Mouse (Mus musculus): ENCODE measurements around the gene Vmn2r63. TPM values are rescaled to one million over a fixed set of nuclear protein-coding genes. Genes with fewer than 3 reads are reported as not detected.

The Vmn2r63 gene
- polyA plus RNA-seq (2017; shearing (Covaris generic)): under 1 TPM; 0.04 to 0.12 TPM

GRCm38 (mm10) chr7:42933722-42934121, at the start of gene Vmn2r63:
TSS of gene Vmn2r63 (minus strand) at chr7:42933822.

DNA sequence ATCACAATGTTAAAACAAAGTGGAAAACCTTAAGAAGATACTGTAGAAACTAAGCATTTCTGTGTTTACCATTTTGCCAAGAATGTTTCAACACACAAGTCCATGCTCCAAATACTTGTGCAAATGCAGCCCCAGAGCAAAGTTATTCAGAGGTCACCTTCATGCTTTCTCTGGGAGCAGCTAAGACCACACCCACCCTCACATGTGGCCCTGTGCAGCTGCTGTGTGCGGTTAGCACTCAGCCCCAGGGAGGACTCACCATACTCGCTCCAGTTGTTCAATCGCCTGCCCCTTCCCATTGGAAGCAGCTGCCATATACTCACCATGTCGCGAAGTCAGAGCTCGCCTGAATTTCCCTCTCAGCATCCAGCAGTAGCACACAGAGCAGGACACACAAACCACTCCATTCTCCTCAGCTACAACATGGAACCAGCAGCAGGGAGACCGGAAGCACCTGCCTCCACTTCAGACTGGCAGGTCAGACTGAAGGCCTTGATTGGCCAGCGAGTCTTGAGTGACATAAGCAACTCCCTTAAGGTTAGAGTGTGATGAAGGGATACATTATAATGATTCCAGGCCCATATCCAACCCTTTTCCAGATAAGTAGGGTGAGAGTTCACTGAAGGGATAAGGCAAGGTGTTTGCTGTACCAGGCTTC, 66.7 kb downstream of the Vmn2r63 start, which contains the start of gene Gm2381:
Gene Gm2381, minus strand, starts transcription at position 434 of the 658 bp plus-strand sequence.

Other genes starting within 250 kb of the Vmn2r63 start
- 1 to 10 TPM; 2.0 to 2.6 TPM for gene Zfp975, start 241.1 kb downstream of the Vmn2r63 start, polyA plus RNA-seq (2017; shearing (Covaris generic))
- gene Gm17067, start 206.8 kb downstream of the Vmn2r63 start, polyA plus RNA-seq (2017; shearing (Covaris generic)): under 1 TPM in 1 of 2 experiments, not detected in 1; 0.16 TPM
- gene Vmn2r62, start 140.3 kb downstream of the Vmn2r63 start, polyA plus RNA-seq (2017; shearing (Covaris generic)): under 1 TPM in 1 of 2 experiments, not detected in 1; 0.06 TPM
- not detected for gene Gm2381, start 66.6 kb downstream of the Vmn2r63 start, polyA plus RNA-seq (2017; shearing (Covaris generic))
- gene Gm9268, start 84.9 kb upstream of the Vmn2r63 start, polyA plus RNA-seq (2017; shearing (Covaris generic)): under 1 TPM in 1 of 2 experiments, not detected in 1; 0.14 TPM
- gene Zfp936, start 180.4 kb upstream of the Vmn2r63 start, polyA plus RNA-seq (2017; shearing (Covaris generic)): under 1 TPM in 1 of 2 experiments, not detected in 1; 0.32 TPM